Mouse (Mus musculus) lung, embryonic 15.5 days (tissue): ENCODE measurements around the gene Creb5. TPM values are rescaled to one million over a fixed set of nuclear protein-coding genes. Genes with fewer than 3 reads are reported as not detected.

Experiments used
- ATAC-seq: fragments of 200-750 bp; cut with Nextera tagmentation; 2 replicates; pipeline ENCODE4 v1.8.0; 2017; ENCODE audit warnings: moderate number of reproducible peaks, borderline replicate concordance; ENCODE audit not compliant: low FRiP score, low TSS enrichment; ENCODE audit errors: extremely low read depth
- H3K27ac ChIP-seq: fragments of 300-500 bp; sonication (generic); 2 replicates; pipeline ENCODE4 v1.5.1; 2015; ENCODE audit warnings: moderate library complexity, mild to moderate bottlenecking, inconsistent platforms
- H3K27me3 ChIP-seq: fragments of 300-500 bp; sonication (generic); 2 replicates; pipeline ENCODE4 v1.6.1; 2015; ENCODE audit warnings: inconsistent platforms
- H3K36me3 ChIP-seq: fragments of 300-500 bp; sonication (generic); 2 replicates; pipeline ENCODE4 v1.6.1; 2015; ENCODE audit warnings: inconsistent platforms
- H3K4me1 ChIP-seq: fragments of 300-500 bp; sonication (generic); 2 replicates; pipeline ENCODE4 v1.6.1; 2015; ENCODE audit warnings: inconsistent platforms
- H3K4me2 ChIP-seq: fragments of 300-500 bp; sonication (generic); 2 replicates; pipeline ENCODE4 v1.6.1; 2015; ENCODE audit warnings: inconsistent platforms, mild to moderate bottlenecking, moderate library complexity
- H3K4me3 ChIP-seq: fragments of 300-500 bp; sonication (generic); 2 replicates; pipeline ENCODE4 v1.5.1; 2015; ENCODE audit warnings: mild to moderate bottlenecking, inconsistent platforms
- H3K9ac ChIP-seq: fragments of 300-500 bp; sonication (generic); 2 replicates; pipeline ENCODE4 v1.6.1; 2015; ENCODE audit warnings: inconsistent platforms
- H3K9me3 ChIP-seq: fragments of 300-500 bp; sonication (generic); 2 replicates; pipeline ENCODE4 v1.6.1; 2016; ENCODE audit warnings: inconsistent platforms
- WGBS: fragments of 180-500 bp; shearing (Covaris S2); methylation state at CpG from one replicate; pipeline ENCODE4 v1.1.7; 2015; 5-methylcytosine and 5-hydroxymethylcytosine counted together
- polyA plus RNA-seq: library from polyadenylated mRNA; unstranded; fragments of >200 nt; fragmentation: Nextera tagmentation; extraction: Ambion mirVana; gene quantifications from 2 replicates; pipeline ENCODE4 v1.2.1, GENCODE M21; 2015

The Creb5 gene
- polyA plus RNA-seq, 1 experiment from 2014 or later: 5.8 TPM

GRCm38 (mm10) chr6:53664759-53665158, 377.7 kb downstream of the Creb5 start:
- Histone ChIP-seq H3K27ac (peak overlapping the region; percentile 64), H3K4me3 (no peak overlapping the region), H3K4me2 (no peak overlapping the region), H3K4me1 (peaks cover 24% of the 10 kb centered on the region), H3K9ac (no peak overlapping the region), H3K27me3 (no peaks in the 10 kb centered on the region), H3K9me3 (no peaks in the 10 kb centered on the region), H3K36me3 (no peaks in the 10 kb centered on the region)
- ATAC-seq: peak; percentile 71
- 33% methylated on average over 1 of the region's 1 CpGs for WGBS

- Histone ChIP-seq H3K36me3 (no peaks in the 10 kb centered on the region), H3K4me3 (no peak overlapping the region), H3K4me2 (no peak overlapping the region), H3K27ac (no peak overlapping the region), H3K27me3 (no peaks in the 10 kb centered on the region), H3K4me1 (peaks cover 23% of the 10 kb centered on the region), H3K9me3 (no peaks in the 10 kb centered on the region), H3K9ac (no peak overlapping the region)
- 66% methylated on average over 5 of the region's 5 CpGs for WGBS
- no peak for ATAC-seq
Measured at GRCm38 (mm10) chr6:53666503-53666902, 379.4 kb downstream of the Creb5 start.

GRCm38 (mm10) chr6:53678307-53678706, 391.2 kb downstream of the Creb5 start:
- Histone ChIP-seq H3K9me3 (no peaks in the 10 kb centered on the region), H3K4me1 (no peaks in the 10 kb centered on the region), H3K9ac (no peak overlapping the region), H3K36me3 (no peaks in the 10 kb centered on the region), H3K27ac (no peak overlapping the region), H3K4me3 (no peak overlapping the region), H3K27me3 (no peaks in the 10 kb centered on the region), H3K4me2 (no peak overlapping the region)
- ATAC-seq: no peak
- 92% methylated on average over 1 of the region's 1 CpGs for WGBS

GRCm38 (mm10) chr6:53680046-53680445, 393.0 kb downstream of the Creb5 start:
- H3K27ac ChIP-seq: no peak overlapping the region
- H3K4me1 ChIP-seq: no peaks in the 10 kb centered on the region
- no peaks in the 10 kb centered on the region for H3K27me3 ChIP-seq
- no peak overlapping the region for H3K9ac ChIP-seq
- no peak for ATAC-seq
- H3K36me3 ChIP-seq: no peaks in the 10 kb centered on the region
- no peak overlapping the region for H3K4me2 ChIP-seq
- 78% methylated on average over 8 of the region's 8 CpGs for WGBS
- H3K9me3 ChIP-seq: no peaks in the 10 kb centered on the region
- H3K4me3 ChIP-seq: no peak overlapping the region

GRCm38 (mm10) chr6:53684416-53684815, 397.3 kb downstream of the Creb5 start:
- H3K27me3 ChIP-seq: no peaks in the 10 kb centered on the region
- ATAC-seq: no peak
- no peaks in the 10 kb centered on the region for H3K36me3 ChIP-seq
- H3K4me1 ChIP-seq: peaks cover 13% of the 10 kb centered on the region
- no peak overlapping the region for H3K4me3 ChIP-seq
- 80% methylated on average over 2 of the region's 2 CpGs for WGBS
- no peak overlapping the region for H3K4me2 ChIP-seq
- no peaks in the 10 kb centered on the region for H3K9me3 ChIP-seq
- H3K9ac ChIP-seq: no peak overlapping the region
- H3K27ac ChIP-seq: no peak overlapping the region

- Histone ChIP-seq H3K9ac (no peak overlapping the region), H3K4me1 (peaks cover 18% of the 10 kb centered on the region), H3K9me3 (no peaks in the 10 kb centered on the region), H3K27me3 (no peaks in the 10 kb centered on the region), H3K4me3 (no peak overlapping the region), H3K36me3 (no peaks in the 10 kb centered on the region), H3K4me2 (no peak overlapping the region), H3K27ac (no peak overlapping the region)
- 83% methylated on average over 14 of the region's 14 CpGs for WGBS
- ATAC-seq: no peak
Measured at GRCm38 (mm10) chr6:53685323-53685722, 398.3 kb downstream of the Creb5 start.

GRCm38 (mm10) chr6:53688762-53689477, 401.9 kb downstream of the Creb5 start:
- Histone ChIP-seq H3K4me2 (no peak overlapping the region), H3K27me3 (no peaks in the 10 kb centered on the region), H3K4me1 (peaks cover 18% of the 10 kb centered on the region), H3K27ac (peak overlapping the region; percentile 22; the same call in 1 of the 2 replicates), H3K9me3 (no peaks in the 10 kb centered on the region), H3K36me3 (no peaks in the 10 kb centered on the region), H3K9ac (no peak overlapping the region), H3K4me3 (no peak overlapping the region)
- peak; percentile 35; the same call in 1 of the 2 replicates for ATAC-seq
- WGBS: 36% methylated on average over 7 of the region's 7 CpGs

- Histone ChIP-seq H3K4me3 (no peak overlapping the region), H3K9me3 (no peaks in the 10 kb centered on the region), H3K27ac (no peak overlapping the region), H3K27me3 (no peaks in the 10 kb centered on the region), H3K36me3 (no peaks in the 10 kb centered on the region), H3K4me1 (peaks cover 18% of the 10 kb centered on the region), H3K9ac (no peak overlapping the region), H3K4me2 (no peak overlapping the region)
- ATAC-seq: no peak
- WGBS: 74% methylated on average over 1 of the region's 1 CpGs
Measured at GRCm38 (mm10) chr6:53691006-53691405, 403.9 kb downstream of the Creb5 start.

- no peaks in the 10 kb centered on the region for H3K36me3 ChIP-seq
- peaks cover 3% of the 10 kb centered on the region; the same call in 1 of the 2 replicates for H3K4me1 ChIP-seq
- H3K27me3 ChIP-seq: no peaks in the 10 kb centered on the region
- no peak for ATAC-seq
- H3K4me2 ChIP-seq: no peak overlapping the region
- no peak overlapping the region for H3K9ac ChIP-seq
- WGBS: 84% methylated on average over 9 of the region's 9 CpGs
- H3K27ac ChIP-seq: no peak overlapping the region
- H3K9me3 ChIP-seq: no peaks in the 10 kb centered on the region
- no peak overlapping the region for H3K4me3 ChIP-seq
Measured at GRCm38 (mm10) chr6:53695216-53695615, 408.1 kb downstream of the Creb5 start.

GRCm38 (mm10) chr6:53696471-53696870, 409.4 kb downstream of the Creb5 start:
- Histone ChIP-seq H3K9me3 (no peaks in the 10 kb centered on the region), H3K36me3 (no peaks in the 10 kb centered on the region), H3K4me1 (peaks cover 3% of the 10 kb centered on the region; the same call in 1 of the 2 replicates), H3K9ac (no peak overlapping the region), H3K4me2 (no peak overlapping the region), H3K4me3 (no peak overlapping the region), H3K27ac (no peak overlapping the region), H3K27me3 (no peaks in the 10 kb centered on the region)
- ATAC-seq: no peak
- 72% methylated on average over 6 of the region's 6 CpGs for WGBS

- H3K27ac ChIP-seq: no peak overlapping the region
- WGBS: 79% methylated on average over 6 of the region's 6 CpGs
- no peak overlapping the region for H3K4me3 ChIP-seq
- H3K4me2 ChIP-seq: no peak overlapping the region
- H3K36me3 ChIP-seq: no peaks in the 10 kb centered on the region
- no peaks in the 10 kb centered on the region for H3K9me3 ChIP-seq
- no peak overlapping the region for H3K9ac ChIP-seq
- ATAC-seq: no peak
- no peaks in the 10 kb centered on the region for H3K27me3 ChIP-seq
- H3K4me1 ChIP-seq: peaks cover 3% of the 10 kb centered on the region; the same call in 1 of the 2 replicates
Measured at GRCm38 (mm10) chr6:53696921-53697320, 409.9 kb downstream of the Creb5 start.

- Histone ChIP-seq H3K9ac (no peak overlapping the region), H3K27me3 (no peaks in the 10 kb centered on the region), H3K4me2 (peak overlapping the region; percentile 26; the same call in 1 of the 2 replicates), H3K36me3 (no peaks in the 10 kb centered on the region), H3K4me3 (no peak overlapping the region), H3K9me3 (no peaks in the 10 kb centered on the region), H3K4me1 (peaks cover 3% of the 10 kb centered on the region; the same call in 1 of the 2 replicates), H3K27ac (no peak overlapping the region)
- ATAC-seq: no peak
- 21% methylated on average over 15 of the region's 15 CpGs for WGBS
Measured at GRCm38 (mm10) chr6:53698128-53698749, 411.2 kb downstream of the Creb5 start.
